Mouse (Mus musculus) layer of hippocampus, postnatal 36 days (tissue): ENCODE results near the gene Frmpd2. TPM values are rescaled to one million over a fixed set of nuclear protein-coding genes. Genes with fewer than 3 reads are reported as not detected.

ENCODE experiments used
- DNase-seq, 2 experiments: peaks; one replicate each; pipeline ENCODE4 v3.0.0; 2022
- total RNA-seq, 2 experiments: library from RNA; stranded (reverse); gene quantifications; 2 replicates each; pipeline ENCODE4 v1.2.3; 2021

Gene Frmpd2
- total RNA-seq, 2 experiments from 2014 or later, result 0.42 to 1.0 TPM

GRCm38 (mm10) chr14:33508660-33509059 is 37.2 kb downstream of the Frmpd2 start:
- DNase-seq, result no peak

GRCm38 (mm10) chr14:33513877-33514276 is 42.4 kb downstream of the Frmpd2 start:
- DNase-seq, result no peak

GRCm38 (mm10) chr14:33514756-33515285 is 43.3 kb downstream of the Frmpd2 start:
- no peak for DNase-seq

GRCm38 (mm10) chr14:33521538-33521937 is 50.0 kb downstream of the Frmpd2 start:
- peak; percentile 51 to 63 for DNase-seq

- peak in 1 of 2 experiments; percentile 45 for DNase-seq
These were observed 53.9 kb downstream of the Frmpd2 start for GRCm38 (mm10) chr14:33525272-33525983.

GRCm38 (mm10) chr14:33526621-33527020 is 55.1 kb downstream of the Frmpd2 start:
- DNase-seq, result no peak

- no peak for DNase-seq
These were observed 56.4 kb downstream of the Frmpd2 start for GRCm38 (mm10) chr14:33527938-33528337.

GRCm38 (mm10) chr14:33531331-33531912 is 59.9 kb downstream of the Frmpd2 start:
- DNase-seq, result peak in 1 of 2 experiments; percentile 14

GRCm38 (mm10) chr14:33532792-33533191 is 61.3 kb downstream of the Frmpd2 start:
- DNase-seq, result no peak

- no peak for DNase-seq
These were observed 62.0 kb downstream of the Frmpd2 start for GRCm38 (mm10) chr14:33533516-33533915.

GRCm38 (mm10) chr14:33535317-33535716 is 63.8 kb downstream of the Frmpd2 start:
- no peak for DNase-seq

GRCm38 (mm10) chr14:33539559-33540167 is 68.2 kb downstream of the Frmpd2 start:
- DNase-seq, result no peak

GRCm38 (mm10) chr14:33545565-33546143 is 74.2 kb downstream of the Frmpd2 start:
- DNase-seq, result no peak

GRCm38 (mm10) chr14:33548650-33549049 is 77.2 kb downstream of the Frmpd2 start:
- no peak for DNase-seq

GRCm38 (mm10) chr14:33549856-33550255 is 78.4 kb downstream of the Frmpd2 start:
- peak; percentile 55 to 60 for DNase-seq

GRCm38 (mm10) chr14:33570737-33571136 is 99.2 kb downstream of the Frmpd2 start:
- DNase-seq, result no peak

- DNase-seq, result no peak
These were observed 102.1 kb downstream of the Frmpd2 start for GRCm38 (mm10) chr14:33573643-33574042.

GRCm38 (mm10) chr14:33579771-33580484 is 108.4 kb downstream of the Frmpd2 start:
- DNase-seq, result no peak

- no peak for DNase-seq
These were observed 117.5 kb downstream of the Frmpd2 start, which contains the start of gene Ptpn20 for GRCm38 (mm10) chr14:33588951-33589350. Ptpn20 (plus strand) TSS chr14:33589207.

- DNase-seq, result no peak
These were observed 127.1 kb downstream of the Frmpd2 start for GRCm38 (mm10) chr14:33598376-33599130.

- no peak for DNase-seq
These were observed 135.9 kb downstream of the Frmpd2 start for GRCm38 (mm10) chr14:33607431-33607830.
